Mouse (Mus musculus): ENCODE results near the gene Rest.

The Rest gene

DNA sequence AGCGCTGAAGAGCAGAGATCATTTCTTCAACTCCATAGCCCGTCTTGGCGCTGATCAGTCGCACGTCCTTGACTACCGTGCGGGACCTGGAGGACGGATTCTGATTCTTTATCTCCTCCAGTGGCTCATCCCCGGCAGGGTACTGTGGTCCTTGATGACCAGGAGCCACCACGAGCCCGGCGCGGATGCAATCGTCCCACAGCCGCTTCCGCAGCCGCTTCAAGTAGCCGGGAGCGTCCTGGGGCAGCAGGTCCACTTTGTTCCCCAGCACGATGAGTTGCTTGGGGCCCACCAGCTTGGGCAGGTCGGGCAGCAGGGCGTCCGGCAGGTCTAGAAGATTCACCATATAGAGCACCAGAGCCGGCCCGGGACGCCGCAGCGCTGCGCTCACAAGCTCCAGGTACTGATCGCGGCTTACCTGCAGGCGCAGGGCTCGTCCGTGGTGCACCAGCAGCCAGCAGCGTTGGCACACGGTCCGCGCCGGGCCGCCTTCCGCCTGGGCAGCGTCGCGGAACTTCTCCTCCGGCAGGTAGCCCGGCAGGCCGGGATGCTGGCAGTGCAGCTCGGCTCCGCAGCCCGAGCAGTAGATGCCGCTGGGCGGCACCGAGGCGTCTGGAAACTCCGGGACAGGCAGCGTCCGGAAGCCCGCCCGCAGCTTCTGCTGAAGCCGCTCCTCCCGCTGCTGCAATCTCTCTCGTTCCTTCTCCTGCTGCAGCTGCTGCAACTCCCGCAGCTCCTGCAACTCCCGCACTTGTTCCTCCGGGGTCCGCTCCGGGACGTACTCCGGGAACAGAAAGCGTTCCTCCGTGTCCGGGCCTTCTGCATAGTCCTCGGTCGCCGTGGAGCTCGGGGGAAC, 44.0 kb downstream of the Rest start:
- in situ Hi-C loops (cut with MboI, MseI), result loop anchor here (5.0 kb wide), 1 partner anchor 37 kb away; no protein-coding TSS in a partner anchor

DNA sequence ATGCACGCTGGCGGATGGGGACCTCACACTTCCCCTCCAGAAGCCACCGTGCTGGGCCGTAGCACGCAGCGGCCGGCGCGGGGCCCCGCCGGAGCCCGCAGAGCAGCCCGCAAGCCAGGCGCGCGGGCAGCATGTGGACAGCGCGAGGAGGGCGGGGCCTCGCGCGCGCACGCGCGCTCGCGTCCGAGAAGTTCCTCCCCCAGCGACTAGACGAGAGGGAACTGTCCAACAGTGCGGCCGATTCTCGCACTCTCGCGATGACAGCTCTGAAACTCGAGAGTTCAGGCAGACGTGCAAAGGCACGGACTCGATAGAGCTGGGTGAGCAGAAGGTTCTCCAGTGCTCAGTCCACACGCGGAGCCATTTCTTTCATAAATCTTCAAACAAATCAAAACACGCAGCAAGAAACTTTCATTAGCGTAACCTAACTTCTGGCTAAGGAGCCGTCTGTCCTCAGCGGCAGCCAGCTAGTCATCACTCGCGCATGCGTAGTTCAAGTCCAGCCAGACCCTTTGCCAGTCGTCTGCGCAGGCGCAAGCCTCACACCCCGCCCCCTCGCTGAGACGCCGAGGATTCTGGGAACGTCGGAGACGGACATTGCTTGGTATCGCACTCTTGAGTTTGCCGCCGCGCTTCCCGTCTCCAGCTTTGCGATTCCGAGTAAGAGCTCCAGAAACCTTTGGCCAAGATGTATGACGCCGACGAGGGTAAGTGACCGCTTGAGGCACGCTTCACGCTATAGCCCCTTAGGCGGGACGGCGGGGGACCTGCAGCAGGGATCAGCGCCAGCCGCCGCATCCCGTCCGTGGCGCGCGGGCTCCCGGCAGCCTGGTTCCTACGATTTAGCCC, 44.9 kb downstream of the Rest start, which contains the start of the genes Noa1 and Polr2b:
TSS of gene Noa1 (minus strand) at position 161 of the 849 bp plus-strand sequence.
TSS of gene Polr2b (plus strand) at position 224 of the 849 bp plus-strand sequence.
- in situ Hi-C loops (cut with MboI, MseI), result loop anchor here (5.0 kb wide), 1 partner anchor 38 kb away; no protein-coding TSS in a partner anchor

DNA sequence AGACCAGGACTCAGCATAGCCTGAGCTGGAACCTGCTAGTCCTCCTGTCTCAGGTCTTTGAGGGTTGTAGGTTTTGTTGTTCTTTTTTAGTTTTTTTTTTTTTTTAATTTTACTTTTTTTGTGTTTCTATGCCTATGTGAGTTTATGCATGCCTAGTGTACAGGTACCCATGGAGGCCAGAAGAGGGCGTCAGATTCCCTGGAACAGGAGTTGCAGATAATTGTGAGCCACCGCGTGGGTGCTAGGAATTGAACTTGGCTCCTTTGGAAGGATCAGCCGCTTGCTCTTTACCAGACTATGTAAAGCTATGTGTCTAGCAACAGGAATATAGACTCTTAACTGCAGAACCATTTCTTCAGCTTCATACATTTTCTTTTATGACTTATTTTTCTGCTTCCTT, 48.9 kb downstream of the Rest start:
- in situ Hi-C loops (cut with MboI, MseI), result no loop called here

DNA sequence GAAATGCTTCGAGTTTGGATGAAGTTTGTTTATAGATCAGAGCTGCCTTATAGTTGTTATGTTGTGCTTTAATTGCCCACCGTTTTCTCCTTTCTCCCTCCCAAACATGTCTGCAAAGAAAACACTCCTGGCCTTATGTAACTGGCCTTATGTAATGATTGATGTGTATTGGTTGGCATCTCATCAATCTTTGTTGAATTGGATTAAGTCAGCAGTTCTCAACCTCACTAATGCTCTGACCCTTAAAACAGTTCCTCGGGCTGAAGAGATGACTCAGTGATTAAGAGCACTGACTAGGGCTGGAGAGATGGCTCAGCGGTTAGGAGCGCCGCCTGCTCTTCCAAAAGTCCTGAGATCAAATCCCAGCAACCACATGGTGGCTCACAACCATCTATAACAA, 49.7 kb downstream of the Rest start:
- in situ Hi-C loops (cut with MboI, MseI), result no loop called here

DNA sequence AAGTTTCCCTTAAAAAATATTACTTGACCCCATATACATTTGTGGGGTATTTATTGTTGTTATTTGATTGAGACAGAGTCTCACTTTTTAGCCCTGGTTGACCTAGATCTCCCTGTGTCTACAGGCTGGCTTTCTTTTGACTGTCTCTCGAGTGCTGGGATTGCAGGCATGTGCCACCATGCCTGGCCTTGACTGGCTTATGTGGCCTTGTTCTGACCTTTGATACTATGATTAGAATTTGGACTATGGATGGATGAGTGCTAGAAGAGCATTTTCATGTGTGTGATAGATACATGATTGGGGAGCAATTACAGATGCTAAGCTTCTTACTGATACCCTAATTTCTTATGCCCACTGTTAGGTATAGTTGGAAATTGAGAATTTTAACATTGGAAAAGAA, 59.6 kb downstream of the Rest start:
- in situ Hi-C loops (cut with MboI, MseI), result no loop called here

DNA sequence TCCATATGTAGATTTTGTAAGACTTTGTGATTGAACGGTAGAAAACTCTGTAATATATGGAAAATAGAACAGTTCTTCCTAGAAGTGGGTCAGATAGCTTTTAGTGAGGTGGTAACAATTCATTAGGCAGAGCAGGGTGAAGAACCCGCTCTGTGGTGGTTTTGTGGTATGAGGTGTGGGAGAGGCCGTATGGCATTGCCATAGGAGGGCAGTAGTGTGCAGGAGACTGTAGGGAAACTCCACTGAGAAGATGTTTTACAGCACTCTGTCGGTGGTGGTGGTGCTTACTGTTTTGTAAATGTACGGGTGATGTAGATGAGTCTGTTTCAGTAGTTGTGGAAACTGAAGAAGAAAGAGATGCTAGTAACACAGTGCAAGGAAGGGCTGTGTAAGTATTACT, 64.9 kb downstream of the Rest start:
- in situ Hi-C loops (cut with MboI, MseI), result loop anchor here (5.0 kb wide), 1 partner anchor 348 kb away; no protein-coding TSS in a partner anchor

Measured in T-helper 2 cell (primary cell).